Mouse (Mus musculus) layer of hippocampus, postnatal 25 days (tissue): ENCODE data around the gene Gm49601. TPM values are rescaled to one million over a fixed set of nuclear protein-coding genes. Genes with fewer than 3 reads are reported as not detected.

Source experiments
- DNase-seq, 2 experiments: peaks; one replicate each; pipeline ENCODE4 v3.0.0; 2022; ENCODE audit warnings: mixed read lengths in 2 of 2, low spot score in 1 of 2; ENCODE audit errors: extremely low spot score in 1 of 2
- total RNA-seq, 2 experiments: library from RNA; stranded (reverse); gene quantifications; 2 replicates each; pipeline ENCODE4 v1.2.3; 2021

Gene Gm49601
- total RNA-seq, 2 experiments from 2014 or later: 179 to 190 TPM

DNA sequence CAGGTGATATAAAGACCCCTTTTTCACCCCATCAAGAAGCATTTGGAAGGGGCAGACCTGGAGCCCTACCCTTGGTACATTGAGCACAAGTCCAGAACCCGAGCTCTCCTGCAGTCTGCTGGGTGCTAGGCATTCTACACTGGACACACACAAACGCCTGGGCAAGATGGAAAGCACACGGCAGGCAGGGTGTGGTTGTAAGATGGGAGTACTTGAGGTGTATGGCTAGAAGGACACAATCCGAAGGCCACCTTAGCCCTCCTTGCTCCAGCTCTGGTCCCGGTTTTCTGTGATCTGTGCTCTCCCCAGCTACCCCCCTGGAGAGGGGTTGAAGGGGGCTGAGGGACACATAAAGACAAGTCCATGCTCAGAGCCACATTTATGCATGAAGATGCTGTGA, 4.1 kb upstream of the Gm49601 start:
- DNase-seq: no peak

DNA sequence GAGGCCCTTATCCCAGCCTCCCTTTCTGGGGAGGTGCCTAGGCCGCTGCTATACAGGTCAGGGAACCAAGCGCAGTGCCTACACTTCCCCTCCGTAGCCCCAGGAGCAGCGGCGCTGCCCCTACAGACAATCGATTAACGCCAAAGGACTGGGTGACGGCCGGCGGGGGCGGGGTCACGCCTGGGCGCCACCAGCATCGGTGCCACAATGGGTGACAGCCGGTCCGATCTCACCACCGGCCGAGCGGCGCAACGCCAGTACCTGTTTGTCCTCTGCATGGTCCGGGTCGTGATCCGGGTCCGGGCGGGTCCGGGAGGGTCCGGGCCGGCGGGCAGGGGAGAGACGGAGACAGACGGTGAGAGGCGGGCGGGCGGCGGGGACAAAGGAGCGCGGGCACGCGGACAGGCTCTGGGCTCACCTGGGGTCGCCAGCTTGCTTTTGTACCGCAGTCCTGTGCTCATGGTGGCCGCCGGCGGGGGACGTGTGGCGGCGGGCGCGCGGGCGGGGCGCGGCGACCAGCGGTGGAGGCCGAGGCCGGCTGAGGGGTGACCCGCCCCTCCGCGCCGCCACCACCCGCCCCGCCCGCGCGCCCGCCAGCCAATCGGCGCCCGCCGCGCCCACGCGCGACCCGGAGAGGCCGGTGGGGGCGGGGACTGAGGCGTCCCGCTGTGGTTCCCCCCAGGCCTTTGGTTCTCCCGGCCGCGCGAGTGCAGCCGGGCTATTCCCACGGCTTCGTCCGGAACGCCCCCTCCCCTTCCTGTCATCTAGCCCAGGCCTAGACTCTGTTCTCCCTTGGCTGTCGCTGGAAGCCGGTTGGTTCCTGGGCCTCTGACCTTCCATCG, 3.4 kb upstream of the Gm49601 start, which contains the start of gene Sept5:
Gene Sept5 (minus strand): TSS at position 565 of the 842 bp plus-strand sequence.
- DNase-seq: peak; percentile 51 to 60

DNA sequence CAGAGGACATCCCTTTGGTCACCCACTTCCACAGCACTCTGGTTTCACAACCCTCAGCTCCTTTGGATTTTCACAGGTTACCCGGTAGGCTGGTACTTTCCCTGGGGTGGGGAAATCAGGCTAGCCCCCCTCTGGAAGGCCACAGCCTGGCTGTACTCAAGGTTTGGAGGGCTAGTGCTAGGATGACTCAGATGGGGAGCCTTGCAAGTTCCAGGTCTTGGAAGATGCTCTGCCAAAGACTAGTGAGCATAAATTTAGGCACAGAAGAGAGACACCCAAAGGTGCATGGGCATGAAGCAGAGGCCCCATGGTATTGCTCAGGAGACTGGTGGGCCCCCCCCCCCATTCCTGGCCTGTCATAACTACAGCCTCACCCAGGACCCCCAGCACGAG, 2.7 kb upstream of the Gm49601 start:
- no peak for DNase-seq

DNA sequence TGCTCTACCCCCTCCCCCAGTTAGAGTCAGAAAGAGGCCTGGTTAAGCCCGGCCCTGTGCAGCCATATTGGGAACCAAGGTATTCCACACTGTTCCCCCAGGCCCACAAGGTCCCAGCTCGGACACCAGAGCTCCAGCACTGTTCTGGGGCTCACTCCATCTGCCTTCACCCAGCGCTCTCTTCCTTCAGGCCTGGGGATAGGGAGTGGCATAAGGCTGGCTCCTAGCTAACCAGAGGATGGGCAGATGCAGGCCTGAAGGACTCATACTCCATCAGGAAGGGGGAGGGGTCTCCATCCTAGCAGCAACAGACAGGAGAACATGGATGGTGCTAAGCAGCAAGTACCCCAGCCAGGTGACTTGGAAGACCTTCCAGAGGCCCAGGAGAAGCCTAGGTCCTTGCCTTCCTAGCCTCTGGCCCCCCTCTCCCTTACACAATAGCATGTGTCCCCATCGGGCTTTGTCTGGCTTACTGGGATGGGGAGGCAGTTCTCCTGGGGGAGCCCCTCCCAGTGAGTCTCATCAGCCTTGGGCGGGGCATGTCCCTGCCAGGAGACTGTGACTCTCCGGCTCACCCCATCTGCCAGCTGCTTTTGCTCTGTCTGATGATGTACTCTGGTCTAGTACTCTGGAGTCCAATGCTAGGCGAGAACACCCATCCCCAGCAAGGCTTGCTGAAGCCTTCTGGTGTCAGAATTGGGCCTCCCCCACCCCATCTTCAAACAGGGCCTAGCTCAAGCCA, 2.1 kb upstream of the Gm49601 start:
- peak in 1 of 2 experiments; percentile 24 for DNase-seq

DNA sequence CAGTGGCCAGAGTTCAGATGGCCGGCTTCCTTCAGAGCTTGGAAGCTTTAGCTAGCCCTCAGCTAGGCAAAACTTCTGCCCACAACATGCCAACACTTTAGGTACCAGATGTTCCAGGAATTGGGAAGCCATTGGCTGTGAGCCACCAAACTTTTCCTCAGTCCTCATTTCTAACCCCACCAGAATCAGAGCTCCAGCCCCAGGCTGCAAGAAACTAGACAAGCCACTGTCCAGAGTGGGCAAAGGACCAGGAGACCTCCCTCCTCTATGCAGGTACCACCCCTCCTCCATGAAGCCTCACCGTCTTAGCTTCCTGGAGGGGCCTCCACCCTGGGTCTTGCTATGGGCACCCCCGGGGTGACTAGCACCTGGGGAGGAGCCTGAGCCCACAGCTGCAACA, 936 bp upstream of the Gm49601 start:
- no peak for DNase-seq

DNA sequence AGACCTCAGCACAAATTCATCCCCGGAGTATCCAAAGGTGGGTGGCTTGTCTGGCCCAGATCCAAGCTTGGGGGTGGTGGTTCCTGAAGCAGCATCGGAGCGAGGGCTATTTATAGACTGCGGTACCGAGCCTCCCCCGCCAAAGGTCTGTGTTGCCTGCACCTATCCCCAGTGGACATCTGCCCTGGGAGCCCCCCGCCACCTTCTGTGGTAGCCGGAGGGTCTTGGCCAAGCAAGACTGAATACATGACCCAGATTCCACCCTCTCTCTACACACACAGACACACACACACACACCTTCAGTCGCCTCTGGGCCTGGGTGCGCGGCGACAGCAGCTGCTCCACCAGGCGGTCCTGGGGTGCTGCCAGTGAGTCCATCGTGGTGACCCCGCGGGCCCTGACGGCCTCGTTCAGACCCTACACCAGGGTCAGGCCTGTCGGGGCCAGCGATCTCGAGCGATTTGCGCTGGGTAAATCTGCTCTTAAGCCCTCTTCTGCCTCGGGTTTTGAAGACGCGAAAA, 376 bp downstream of the Gm49601 start:
- peak; percentile 56 to 67 for DNase-seq

DNA sequence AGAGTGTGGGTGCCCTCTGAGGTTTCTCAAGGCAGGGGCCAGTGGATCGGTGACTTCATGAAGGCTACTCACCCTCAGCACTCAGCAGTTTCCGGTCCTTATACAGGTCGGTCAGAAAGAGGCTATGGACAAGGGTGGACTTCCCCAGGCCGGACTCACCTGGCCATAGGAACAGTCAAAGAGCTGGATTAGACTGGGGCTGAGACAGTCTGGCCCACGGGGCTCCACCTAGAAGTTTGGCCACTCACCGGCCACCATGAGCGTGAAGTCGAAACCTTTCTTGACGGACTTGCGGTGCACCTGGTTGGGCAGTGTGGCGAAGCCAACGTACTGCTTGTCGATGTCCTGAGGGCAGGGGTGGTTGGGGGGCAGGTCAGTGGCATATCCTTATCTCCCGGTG, 1.1 kb downstream of the Gm49601 start:
- no peak for DNase-seq

DNA sequence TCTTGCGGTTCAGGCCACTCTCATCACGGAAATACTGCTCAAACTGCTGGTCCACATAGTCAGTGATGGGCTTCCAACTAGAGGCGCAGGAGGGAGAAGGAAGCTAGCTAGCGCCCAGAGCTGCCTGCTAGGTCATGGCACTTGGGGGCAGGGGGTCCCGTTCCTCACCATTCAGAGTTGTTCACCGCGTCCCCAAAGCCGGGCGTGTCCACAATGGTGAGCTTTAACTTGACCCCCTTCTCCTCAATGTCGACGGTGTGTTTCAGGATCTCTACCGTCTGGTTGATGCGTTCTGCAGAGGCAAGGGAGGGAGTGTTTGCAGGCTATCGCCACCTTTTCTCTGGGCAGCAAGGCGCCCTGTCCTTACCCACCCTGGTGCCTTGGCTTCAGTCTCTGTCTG, 1.6 kb downstream of the Gm49601 start:
- peak; percentile 5 to 16 for DNase-seq

DNA sequence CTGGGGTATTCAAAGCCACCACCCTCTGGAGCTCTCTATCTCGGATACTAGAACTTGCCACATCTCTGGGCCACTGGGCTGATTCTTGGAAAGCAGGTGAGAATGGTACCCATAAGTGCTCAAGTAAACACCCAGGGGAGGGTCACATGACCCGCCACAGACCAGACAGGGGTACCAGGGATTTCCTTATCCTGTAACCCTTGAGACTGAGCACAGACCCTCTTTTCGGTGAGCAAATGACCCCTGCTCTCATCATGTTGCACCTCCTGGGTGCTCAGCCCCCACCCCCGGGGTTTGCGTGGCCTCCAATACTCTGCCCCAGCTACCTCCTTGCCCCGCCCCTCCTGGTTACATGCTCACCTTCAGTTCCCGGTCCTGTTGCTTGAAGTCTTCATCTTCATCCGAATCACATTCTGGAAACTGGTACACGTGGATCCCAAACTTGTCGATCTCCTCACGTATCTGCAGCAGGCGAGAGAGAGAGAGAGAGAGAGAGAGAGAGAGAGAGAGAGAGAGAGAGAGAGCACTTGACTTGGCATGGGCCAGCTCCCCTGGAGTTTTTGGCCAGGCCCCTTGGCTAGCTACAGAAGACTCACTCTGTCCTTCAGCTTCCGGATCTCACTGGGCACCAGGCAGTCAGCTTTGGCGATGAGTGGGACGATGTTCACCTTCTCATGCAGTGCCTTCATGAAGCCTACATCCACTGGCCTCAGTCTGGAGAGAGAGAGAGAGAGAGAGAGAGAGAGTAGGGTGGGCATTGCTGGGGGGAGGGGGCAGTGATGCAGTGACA, 2.3 kb downstream of the Gm49601 start:
- DNase-seq: peak; percentile 22 to 34

DNA sequence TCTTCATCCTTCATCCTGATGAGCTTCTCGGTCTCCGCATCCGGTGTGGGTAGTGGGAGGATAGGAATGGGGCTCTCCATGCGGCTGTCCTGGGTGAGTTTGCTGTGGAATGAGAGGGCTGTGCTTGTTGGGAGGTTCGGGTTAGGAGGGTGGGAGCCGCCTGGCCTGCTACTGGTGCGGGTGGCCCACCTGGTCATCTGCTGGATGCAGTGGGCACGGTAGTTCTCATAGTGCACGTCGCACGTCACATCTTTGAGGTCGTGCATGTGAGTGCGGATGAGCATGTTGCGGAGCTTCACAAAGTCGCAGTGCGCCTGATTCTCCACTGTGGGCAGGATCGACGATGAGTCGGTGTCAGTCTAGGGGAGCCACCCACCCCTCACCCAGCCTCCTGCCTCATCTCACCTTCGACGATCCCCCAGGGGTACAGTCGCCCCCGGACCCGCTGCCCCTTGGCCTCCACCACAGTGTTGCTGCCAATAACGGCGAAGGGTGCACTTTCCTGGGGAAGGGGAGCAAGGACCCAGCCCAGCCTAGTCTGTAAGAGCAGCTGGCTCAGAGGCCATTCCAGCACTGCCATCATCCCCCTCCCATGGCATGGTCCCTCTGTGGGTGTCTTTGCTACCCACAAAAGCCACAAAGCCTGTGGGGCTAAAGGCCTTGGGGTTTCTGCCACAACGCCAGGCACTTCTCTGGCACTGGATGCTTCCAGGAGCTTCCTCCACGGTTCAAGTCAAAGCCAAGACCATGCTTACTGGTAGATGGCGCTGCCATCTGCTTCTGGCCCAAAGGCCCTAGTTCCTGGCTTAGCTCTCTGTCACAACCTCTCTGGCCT, 3.1 kb downstream of the Gm49601 start:
- peak; percentile 14 to 16 for DNase-seq

DNA sequence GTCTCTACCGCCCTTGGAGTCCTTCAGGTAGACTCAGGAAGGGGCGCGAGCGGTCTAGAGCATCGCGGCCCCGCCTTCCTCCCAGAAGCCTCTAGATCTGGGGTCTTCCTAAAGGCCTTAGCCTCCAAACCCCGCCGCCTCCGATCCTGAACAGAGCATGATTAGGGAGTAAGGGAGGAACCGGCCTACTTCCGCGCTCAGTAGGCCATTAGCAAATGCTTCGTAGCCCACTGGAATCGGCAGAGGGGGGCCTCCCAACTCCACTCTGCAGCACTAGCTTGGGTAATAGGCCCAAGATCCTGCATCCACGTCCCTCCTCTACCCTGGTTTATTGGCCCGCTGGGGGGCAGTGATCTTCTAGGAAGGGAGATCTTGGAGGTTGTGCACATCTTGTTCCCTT, 4.2 kb downstream of the Gm49601 start, which contains the start of gene Gp1bb:
Gene Gp1bb (minus strand): TSS at position 385 of the 400 bp plus-strand sequence.
- DNase-seq: peak in 1 of 2 experiments; percentile 18

DNA sequence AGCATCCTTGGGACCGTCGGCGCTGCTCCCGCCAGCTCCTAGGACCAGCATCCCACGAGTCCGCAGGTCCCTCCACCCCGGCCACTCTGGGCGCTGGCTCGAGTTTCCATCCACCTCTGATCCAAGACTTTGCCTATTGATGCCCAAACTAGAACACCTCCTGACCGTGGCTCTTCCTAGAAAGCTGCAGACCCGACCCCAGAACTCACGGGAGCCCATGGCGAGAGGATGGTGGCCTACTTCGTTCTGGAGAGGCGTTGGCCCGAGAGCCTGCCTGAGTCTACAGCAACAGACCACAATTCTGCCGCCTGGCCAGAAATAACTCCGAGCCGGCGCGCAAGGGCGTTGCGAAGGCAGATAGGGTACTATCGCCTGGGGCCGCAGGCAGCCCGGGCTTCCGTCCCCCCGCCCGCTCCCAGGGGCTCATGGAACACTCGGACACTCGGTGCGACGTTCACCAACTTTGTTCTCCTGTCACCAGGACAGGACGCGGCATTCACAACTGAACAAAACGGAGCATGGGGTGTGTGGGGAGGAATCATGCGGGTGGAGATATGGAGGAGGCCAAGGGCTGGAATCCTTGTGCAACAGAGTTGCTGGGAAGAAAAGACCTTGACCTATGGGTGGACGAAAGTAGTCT, 4.7 kb downstream of the Gm49601 start:
- DNase-seq: peak; percentile 26 to 44

DNA sequence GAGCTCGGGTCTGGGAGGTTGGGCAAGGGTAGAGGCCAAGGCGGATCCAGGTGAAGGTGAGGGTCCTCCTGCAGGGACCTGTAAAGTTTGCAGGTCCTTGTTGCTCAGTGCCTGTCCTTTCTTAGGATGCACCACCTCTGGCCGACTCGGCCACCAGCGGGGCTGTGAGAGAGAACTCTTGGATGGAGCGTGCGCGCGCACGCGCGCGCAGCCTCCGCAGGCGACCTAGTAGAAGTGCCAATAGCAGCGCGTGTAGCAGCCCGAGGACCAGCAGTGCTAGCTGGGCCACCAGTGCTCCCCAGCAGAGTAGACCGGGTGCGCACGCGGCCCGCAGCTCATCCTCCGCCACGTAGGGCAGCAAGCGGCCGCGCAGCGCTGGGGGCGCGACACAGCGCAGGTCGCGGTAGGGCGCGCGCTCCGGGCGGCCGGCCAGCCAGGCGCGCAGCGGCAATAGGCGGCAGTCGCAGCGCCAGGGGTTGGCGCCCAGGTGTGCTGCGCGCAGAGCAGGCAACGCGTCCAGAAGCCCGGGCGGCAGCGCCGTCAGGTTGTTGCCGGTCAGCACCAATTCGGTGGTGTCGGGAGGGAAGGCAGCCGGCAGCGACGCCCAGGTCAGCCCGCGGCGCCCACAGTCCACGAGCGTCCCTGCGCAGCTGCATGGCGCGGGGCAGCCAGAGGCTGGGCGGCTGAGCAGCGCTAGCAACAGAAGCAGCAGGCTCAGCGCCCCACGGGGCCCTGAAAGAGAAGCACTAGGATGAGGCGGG, 5.4 kb downstream of the Gm49601 start:
- DNase-seq: peak; percentile 29 to 48

DNA sequence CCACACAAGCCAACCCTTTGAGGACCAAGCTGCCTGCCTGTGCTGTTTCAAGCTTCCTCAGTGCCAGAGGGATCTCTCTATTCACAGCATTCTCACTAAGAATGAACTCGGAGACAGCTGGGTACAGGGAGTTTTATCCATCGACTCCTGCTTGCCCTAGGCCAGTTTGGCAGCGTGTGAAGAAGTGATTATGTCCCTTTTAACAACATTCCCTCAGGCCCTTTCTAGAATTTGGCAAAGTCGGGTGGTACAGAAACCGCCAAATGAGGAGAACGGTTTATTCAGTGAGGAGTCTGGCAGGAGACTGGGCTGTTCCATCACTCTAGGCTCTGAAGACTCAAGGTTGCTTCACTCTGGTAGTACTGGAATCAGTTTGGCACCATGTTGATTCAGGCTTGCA, 6.0 kb downstream of the Gm49601 start:
- peak in 1 of 2 experiments; percentile 10 for DNase-seq

DNA sequence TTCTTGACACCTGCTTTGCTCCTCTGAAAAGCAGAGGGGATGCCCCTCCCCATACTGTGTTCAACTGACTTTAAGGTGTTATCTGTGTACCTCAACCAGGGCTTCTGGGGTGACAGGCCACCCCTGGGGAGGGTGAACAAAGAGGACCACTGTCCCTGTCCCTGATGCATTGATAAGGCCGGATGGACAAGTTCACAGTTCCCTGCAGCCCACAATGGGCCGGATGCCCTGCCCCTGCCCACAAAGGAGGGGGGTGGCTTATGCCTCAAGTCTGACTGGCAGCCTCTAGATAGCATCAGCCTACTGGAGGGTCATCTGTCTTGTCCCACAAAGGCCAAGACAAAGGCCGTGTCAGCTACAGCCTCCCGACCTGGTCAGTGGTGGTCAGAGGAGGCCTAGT, 7.1 kb downstream of the Gm49601 start:
- no peak for DNase-seq

DNA sequence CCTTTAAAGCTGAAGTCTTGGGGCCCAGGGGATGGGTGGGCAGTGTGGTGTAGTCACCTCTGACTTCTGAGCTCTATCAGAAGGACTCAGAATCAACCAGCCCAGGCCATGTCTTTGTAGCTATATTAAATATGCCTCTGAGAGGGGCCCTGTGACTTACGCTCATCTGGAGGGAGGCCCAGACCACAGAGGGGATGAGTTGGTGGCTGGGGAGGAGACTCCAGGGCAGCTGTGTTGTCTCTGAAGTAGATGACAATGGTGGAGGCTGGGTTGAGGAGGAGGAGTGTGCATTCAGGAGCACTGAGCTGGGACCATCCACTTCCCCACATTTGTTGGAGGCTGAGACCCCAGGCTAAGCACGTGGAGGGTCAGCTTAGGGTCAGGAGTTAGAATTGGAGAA, 7.9 kb downstream of the Gm49601 start:
- no peak for DNase-seq

DNA sequence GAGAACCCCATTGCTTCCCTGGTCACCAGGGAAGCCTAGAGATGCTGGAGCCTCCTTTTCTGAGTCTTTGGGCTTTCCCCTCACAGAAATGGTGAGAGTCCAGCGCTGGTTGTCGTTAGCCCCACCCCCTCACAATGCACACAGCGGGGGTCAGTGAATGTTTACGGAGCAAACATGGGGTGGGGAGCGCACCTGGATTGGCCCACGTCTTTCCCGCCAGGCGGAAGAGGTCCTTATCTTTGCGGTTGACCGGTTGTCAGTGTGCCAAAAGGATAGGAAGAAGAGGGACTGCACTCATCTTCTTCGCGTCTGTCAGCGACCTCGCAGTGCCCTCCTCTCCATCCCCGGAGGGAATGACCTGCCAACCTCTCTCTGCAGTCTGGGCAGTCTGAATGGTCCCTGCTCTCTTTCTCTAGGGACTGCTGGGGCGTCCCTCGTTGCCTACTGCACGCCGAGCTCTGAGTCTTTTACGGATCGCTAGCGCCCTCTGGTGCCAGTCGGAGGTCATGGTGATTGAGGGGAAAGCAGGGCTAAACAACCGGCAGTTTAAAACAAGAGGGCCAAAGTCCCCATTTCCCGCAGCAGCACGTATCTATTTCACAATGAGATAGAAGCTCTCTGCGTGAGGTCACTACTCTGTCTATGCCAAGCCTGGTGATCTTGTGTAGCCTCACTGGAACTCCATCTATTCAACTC, 8.7 kb downstream of the Gm49601 start:
- DNase-seq: peak; percentile 96 to 99

DNA sequence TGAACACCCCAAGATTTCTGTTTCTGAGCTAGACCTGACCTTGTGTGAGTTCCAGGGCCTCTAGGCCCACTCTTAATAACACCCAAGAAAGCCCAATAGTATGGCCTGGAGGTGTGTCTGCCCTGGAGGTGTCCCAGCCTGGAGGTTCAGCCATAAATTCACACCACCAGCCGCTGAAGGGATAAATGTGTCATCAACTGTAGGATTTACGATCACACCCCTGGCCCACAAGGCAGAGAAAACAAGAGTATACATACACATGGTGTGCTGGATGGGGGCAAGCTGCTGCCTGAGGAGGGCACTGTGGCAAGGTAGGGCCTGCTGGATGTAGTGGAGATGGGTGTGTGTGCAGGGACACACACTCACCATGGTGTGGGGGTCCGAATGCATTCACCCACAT, 12.9 kb downstream of the Gm49601 start:
- DNase-seq: no peak
